Mouse (Mus musculus) heart, embryonic 16.5 days (tissue): ENCODE results near the gene Nt5m. TPM values are rescaled to one million over a fixed set of nuclear protein-coding genes. Genes with fewer than 3 reads are reported as not detected.

Source experiments
- ATAC-seq: fragments of 200-750 bp; cut with Nextera tagmentation; replicated peaks from 2 replicates; pipeline ENCODE4 v1.8.0; 2017; ENCODE audit warnings: moderate number of reproducible peaks; ENCODE audit not compliant: insufficient read depth, low FRiP score; ENCODE audit errors: extremely low read depth
- H3K27ac ChIP-seq: fragments of 300-500 bp; sonication (generic); 2 replicates; pipeline ENCODE4 v1.5.1; 2014; ENCODE audit warnings: mild to moderate bottlenecking, low read length, control low read depth, moderate library complexity
- H3K27me3 ChIP-seq: fragments of 300-500 bp; sonication (generic); 2 replicates; pipeline ENCODE4 v1.6.1; 2014; ENCODE audit warnings: low read length, mixed read lengths; ENCODE audit not compliant: control insufficient read depth, insufficient read depth
- H3K36me3 ChIP-seq: fragments of 300-500 bp; sonication (generic); 2 replicates; pipeline ENCODE4 v1.6.1; 2014; ENCODE audit not compliant: control insufficient read depth, insufficient read depth
- H3K4me1 ChIP-seq: fragments of 300-500 bp; sonication (generic); 2 replicates; pipeline ENCODE4 v1.6.1; 2014; ENCODE audit warnings: low read length, mixed read lengths; ENCODE audit not compliant: control insufficient read depth, insufficient read depth
- H3K4me2 ChIP-seq: fragments of 300-500 bp; sonication (generic); 2 replicates; pipeline ENCODE4 v1.6.1; 2014; ENCODE audit warnings: low read depth, mild to moderate bottlenecking, control low read depth, low read length
- H3K4me3 ChIP-seq: fragments of 300-500 bp; sonication (generic); 2 replicates; pipeline ENCODE4 v1.5.1; 2014; ENCODE audit warnings: mild to moderate bottlenecking, control low read depth, low read length
- H3K9ac ChIP-seq: fragments of 300-500 bp; sonication (generic); 2 replicates; pipeline ENCODE4 v1.6.1; 2014; ENCODE audit warnings: low read length, control low read depth
- H3K9me3 ChIP-seq: fragments of 300-500 bp; sonication (generic); replicated peaks from 2 replicates; pipeline ENCODE4 v1.6.1; 2016; ENCODE audit warnings: low read length; ENCODE audit not compliant: control insufficient read depth
- WGBS: fragments of 180-500 bp; shearing (Covaris S2); extraction: QIAGEN DNeasy Blood & Tissue Kit; methylation state at CpG from one replicate; pipeline ENCODE4 v1.1.7; 2014; 5-methylcytosine and 5-hydroxymethylcytosine counted together
- polyA plus RNA-seq: library from polyadenylated mRNA; unstranded; fragments of >200 nt; fragmentation: Nextera tagmentation; extraction: Ambion mirVana; gene quantifications from 2 replicates; pipeline ENCODE4 v1.2.1, GENCODE M21; 2015

The Nt5m gene
- polyA plus RNA-seq, 1 experiment from 2014 or later: 42.4 TPM

DNA sequence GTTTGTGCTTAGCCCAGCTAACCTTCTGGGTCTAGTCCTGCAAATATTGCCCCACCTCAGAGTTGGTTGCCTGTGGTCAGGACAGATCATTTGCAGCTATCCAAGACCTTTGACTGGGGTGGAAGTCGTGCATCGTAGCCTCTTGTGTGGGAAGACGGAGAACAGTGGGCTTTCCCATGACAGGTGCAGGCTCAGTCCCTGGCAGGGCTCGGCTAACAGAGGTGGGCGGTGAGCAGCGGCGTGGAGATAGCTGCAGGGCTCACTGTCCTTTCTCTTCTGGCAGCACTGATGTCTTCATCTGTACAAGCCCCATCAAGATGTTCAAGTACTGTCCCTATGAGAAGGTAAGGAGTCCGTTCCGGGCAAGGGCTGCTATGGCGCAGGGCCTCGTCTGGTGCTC, 21.2 kb downstream of the Nt5m start:
- no peak for ATAC-seq
- Histone ChIP-seq H3K4me3 (no peak overlapping the region), H3K4me2 (no peak overlapping the region), H3K9me3 (no peaks in the 10 kb centered on the region), H3K27ac (no peak overlapping the region), H3K4me1 (no peaks in the 10 kb centered on the region), H3K27me3 (no peaks in the 10 kb centered on the region), H3K9ac (no peak overlapping the region), H3K36me3 (peaks cover 7% of the 10 kb centered on the region)
- WGBS: 87% methylated on average over 11 of the region's 11 CpGs

DNA sequence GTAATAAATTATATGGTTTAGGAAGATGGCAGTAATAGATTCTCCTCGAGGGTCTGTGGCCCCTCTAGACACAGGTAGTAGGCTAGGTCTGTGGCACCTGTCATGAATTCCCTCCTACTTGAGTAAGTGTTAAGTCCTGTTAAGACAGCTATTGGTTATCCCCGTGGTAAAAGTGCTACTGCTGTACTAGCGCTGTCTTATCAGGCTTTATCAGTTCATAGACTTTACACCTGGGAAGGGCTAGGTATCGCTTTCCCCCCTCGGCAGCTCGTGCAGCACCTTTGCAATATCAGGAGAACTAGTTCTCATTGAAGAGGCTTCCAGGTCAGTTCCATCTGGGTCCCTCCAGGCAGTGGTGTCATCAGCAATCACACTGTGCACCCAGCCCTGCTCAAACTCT, 25.1 kb downstream of the Nt5m start:
- Histone ChIP-seq H3K9ac (no peak overlapping the region), H3K27ac (no peak overlapping the region), H3K4me1 (no peaks in the 10 kb centered on the region), H3K9me3 (no peaks in the 10 kb centered on the region), H3K27me3 (no peaks in the 10 kb centered on the region), H3K4me2 (no peak overlapping the region), H3K4me3 (no peak overlapping the region), H3K36me3 (peaks cover 3% of the 10 kb centered on the region)
- 77% methylated on average over 6 of the region's 6 CpGs for WGBS
- ATAC-seq: no peak

DNA sequence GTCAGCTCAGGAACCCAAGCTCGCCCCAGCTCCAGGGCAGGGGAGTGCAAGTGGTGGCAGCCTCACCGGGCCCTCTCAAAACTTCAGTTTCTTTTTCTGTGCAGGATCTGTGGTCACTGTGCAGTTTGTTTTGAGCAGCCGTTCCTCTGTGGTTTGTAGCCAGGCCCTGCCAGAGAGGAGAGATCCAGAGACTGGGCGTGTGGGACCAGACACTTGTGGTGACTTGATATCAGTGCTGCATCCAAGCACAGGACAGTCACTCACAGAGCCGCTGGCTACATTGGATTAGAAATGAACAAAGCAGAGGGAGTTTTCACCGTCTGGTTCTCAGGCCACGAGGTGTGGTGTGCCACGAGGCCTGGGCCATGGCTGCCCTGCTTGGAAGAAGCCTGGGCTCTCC, 32.9 kb downstream of the Nt5m start:
- Histone ChIP-seq H3K36me3 (peaks cover 8% of the 10 kb centered on the region; the same call in 1 of the 2 replicates), H3K27me3 (no peaks in the 10 kb centered on the region), H3K9me3 (no peaks in the 10 kb centered on the region), H3K27ac (no peak overlapping the region), H3K9ac (no peak overlapping the region), H3K4me2 (no peak overlapping the region), H3K4me1 (no peaks in the 10 kb centered on the region), H3K4me3 (no peak overlapping the region)
- no peak for ATAC-seq
- WGBS: 77% methylated on average over 8 of the region's 8 CpGs

DNA sequence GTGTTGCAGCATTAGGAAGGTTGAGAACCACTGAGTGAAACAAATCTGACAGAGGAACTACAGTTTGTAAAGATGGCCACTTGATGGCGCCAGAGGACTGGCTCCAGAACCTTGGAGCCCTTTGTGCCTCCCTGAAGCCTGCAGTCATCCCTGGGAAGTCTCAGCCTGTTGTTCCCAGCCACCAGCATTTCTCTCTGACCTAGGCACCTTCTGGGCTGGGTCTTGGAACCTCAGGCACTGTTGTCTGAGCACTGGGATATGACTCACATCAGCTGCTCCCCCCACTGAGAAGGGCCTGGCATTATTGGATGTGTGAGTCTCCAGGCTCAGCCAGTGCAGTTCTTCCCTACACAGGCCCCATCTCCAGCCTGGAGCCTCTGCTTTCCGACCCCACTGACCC, 40.8 kb downstream of the Nt5m start:
- ATAC-seq: 0 out of 2 replicates have a peak, but pooled peaks have one; percentile 39
- 14% methylated on average over 2 of the region's 2 CpGs for WGBS
- H3K4me2 ChIP-seq: no peak overlapping the region
- no peaks in the 10 kb centered on the region for H3K9me3 ChIP-seq
- H3K27ac ChIP-seq: no peak overlapping the region
- no peak overlapping the region for H3K4me3 ChIP-seq
- H3K4me1 ChIP-seq: peaks cover under 1% of the 10 kb centered on the region; the same call in 1 of the 2 replicates
- no peaks in the 10 kb centered on the region for H3K27me3 ChIP-seq
- no peak overlapping the region for H3K9ac ChIP-seq
- peaks cover 4% of the 10 kb centered on the region; the same call in 1 of the 2 replicates for H3K36me3 ChIP-seq

DNA sequence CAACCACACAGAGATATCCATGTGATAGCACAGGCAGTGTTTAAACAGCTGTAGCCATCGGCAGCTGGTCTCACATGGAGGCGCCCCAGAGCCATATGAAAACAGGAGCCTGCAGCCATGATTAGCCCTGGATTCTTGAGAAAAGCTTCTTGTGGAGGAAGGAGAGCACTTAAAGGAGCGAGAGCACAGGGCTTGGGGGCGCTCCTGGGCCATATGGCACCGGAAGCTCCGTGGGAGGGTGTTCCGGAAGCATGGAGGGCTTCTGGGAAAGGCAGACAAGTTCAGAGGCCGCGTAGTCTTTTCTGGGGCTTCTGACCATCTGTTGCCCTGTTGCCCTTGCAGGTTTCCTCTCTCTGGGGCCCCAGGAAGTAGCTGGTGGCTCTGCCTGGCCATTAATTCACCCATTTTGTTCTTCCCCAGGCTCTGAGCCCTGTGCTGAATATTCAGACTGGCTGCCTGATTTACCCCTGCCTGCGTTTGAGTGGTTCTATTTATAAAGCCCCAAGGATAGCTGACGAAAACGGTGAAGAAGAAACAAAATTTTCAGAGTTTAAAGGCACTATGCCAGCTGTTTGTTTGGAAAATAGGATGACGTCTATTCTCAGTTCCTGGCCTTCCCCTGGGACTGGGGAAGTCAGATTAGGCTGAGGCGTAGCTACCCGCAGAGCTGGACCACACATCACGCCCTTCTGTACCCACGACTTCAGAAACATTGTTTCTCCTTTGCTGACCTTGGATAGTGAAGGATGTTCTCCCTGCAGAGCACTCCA, 46.2 kb downstream of the Nt5m start:
- Histone ChIP-seq H3K4me2 (no peak overlapping the region; the same call in 1 of the 2 replicates), H3K27me3 (no peaks in the 10 kb centered on the region), H3K36me3 (no peaks in the 10 kb centered on the region), H3K4me1 (peaks cover 9% of the 10 kb centered on the region), H3K27ac (peak overlapping the region; percentile 57), H3K9ac (no peak overlapping the region; the same call in 1 of the 2 replicates), H3K9me3 (no peaks in the 10 kb centered on the region; the same call in 1 of the 2 replicates), H3K4me3 (no peak overlapping the region)
- 32% methylated on average over 17 of the region's 17 CpGs for WGBS
- peak; percentile 72 for ATAC-seq

DNA sequence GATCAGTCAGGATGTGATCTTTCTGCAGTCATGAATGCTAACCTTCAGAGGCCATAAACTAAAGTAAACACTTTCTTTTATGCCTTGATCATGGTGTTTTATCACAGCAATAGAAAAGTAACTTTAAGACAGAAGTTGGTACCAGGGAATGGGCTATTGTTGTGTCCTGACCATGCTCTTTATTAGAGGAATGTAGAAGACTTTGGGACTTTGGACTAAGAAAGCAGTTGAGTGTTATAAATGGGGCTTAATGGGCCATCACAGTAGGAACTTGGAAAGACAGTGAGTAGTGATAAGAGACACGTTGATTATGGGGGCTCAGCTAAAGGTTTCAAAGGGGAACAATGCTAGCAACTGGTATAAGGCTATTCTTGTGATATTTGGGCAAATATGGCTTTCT, 47.7 kb downstream of the Nt5m start:
- no peak for ATAC-seq
- Histone ChIP-seq H3K27ac (no peak overlapping the region), H3K9ac (no peak overlapping the region), H3K4me2 (no peak overlapping the region), H3K27me3 (no peaks in the 10 kb centered on the region), H3K4me3 (no peak overlapping the region), H3K36me3 (no peaks in the 10 kb centered on the region), H3K9me3 (no peaks in the 10 kb centered on the region; the same call in 1 of the 2 replicates), H3K4me1 (peaks cover 9% of the 10 kb centered on the region)
- 67% methylated on average over 1 of the region's 1 CpGs for WGBS

DNA sequence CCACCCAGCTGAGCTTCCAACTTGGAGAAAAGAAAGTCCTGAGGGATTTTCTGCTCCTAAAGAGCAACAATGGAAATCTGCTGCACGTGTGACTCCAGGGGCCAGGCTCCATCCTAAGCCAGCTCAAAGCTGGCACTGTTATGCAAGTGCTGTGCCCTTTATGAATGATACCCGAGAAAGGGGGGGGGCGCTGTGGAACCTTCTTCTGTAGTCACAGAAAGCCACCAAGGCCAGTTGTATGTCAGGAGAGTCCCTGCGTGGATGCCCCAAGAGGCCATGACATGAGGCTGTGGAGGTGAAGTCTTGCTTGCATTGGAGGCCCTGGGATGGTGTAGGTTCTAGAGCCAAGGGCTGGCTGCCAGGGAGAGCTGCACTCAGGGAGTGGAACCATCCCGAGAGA, 48.9 kb downstream of the Nt5m start:
- Histone ChIP-seq H3K36me3 (no peaks in the 10 kb centered on the region), H3K4me1 (peaks cover 9% of the 10 kb centered on the region), H3K9ac (no peak overlapping the region), H3K4me3 (no peak overlapping the region), H3K9me3 (no peaks in the 10 kb centered on the region; the same call in 1 of the 2 replicates), H3K27me3 (no peaks in the 10 kb centered on the region), H3K4me2 (no peak overlapping the region), H3K27ac (no peak overlapping the region)
- ATAC-seq: no peak
- 71% methylated on average over 5 of the region's 5 CpGs for WGBS

DNA sequence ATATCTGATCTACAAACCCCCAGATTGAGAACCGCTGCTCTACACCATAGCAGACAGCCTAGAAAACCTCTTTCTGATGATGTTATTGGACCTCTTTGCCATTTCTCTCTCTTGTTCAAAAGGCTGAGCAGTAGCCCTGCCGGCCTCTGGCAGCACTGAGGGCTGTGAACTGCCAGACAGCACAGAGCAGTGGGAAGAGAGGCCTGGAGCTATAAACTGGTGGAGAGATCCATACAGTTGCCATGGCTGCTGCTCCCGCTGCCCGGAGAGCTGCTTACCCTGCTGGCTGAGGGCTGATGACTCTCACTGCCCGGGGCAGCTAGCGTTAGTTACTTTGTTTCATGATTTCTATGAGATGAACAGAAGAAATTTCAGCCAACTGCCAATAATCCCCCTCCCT, 52.6 kb downstream of the Nt5m start:
- Histone ChIP-seq H3K9me3 (no peaks in the 10 kb centered on the region; the same call in 1 of the 2 replicates), H3K27me3 (no peaks in the 10 kb centered on the region), H3K4me1 (peaks cover 2% of the 10 kb centered on the region; the same call in 1 of the 2 replicates), H3K4me2 (no peak overlapping the region), H3K9ac (no peak overlapping the region), H3K27ac (no peak overlapping the region), H3K36me3 (no peaks in the 10 kb centered on the region), H3K4me3 (no peak overlapping the region)
- WGBS: 66% methylated on average over 6 of the region's 6 CpGs
- no peak for ATAC-seq

DNA sequence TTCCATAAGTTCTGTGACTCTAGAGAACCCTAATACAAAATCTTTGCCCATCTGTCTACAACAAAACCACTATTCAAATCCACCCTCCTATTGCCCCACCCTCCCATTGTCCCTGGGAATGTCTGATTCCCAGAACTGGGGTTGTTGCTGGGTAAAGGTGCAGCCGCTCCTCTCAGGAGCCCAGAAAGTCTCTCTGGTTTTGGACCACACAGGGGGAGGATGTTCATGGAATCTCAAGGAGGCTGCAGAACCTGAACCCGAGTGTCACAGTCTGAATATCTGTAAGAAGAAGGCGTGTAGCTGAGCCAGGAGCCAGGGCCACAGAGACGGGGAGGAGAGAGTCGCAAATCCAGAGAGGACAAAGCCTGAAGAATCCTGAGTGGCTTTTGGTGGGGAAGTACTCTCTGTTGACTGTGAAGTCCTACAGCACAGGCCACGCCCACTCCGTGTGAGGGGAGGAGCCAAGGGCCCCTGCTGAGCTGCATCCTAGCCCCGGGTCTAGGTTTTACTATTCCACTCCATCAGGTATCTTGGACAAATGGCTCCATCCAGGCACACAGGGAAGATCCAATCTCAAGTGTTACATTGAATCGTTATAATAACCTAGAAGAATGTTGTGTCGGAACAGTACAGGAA, 54.0 kb downstream of the Nt5m start:
- Histone ChIP-seq H3K9ac (no peak overlapping the region), H3K4me1 (peaks cover 8% of the 10 kb centered on the region), H3K36me3 (no peaks in the 10 kb centered on the region), H3K4me2 (no peak overlapping the region), H3K27me3 (no peaks in the 10 kb centered on the region), H3K4me3 (no peak overlapping the region), H3K27ac (no peak overlapping the region), H3K9me3 (no peaks in the 10 kb centered on the region; the same call in 1 of the 2 replicates)
- no peak for ATAC-seq
- WGBS: 65% methylated on average over 10 of the region's 10 CpGs
